Mouse (Mus musculus) E14TG2a.4 (cell line): Measurements from ENCODE around the gene Gm6583.
A peak's percentile ranks its signal among the peaks of the same experiment; 100 is the strongest.
"Not testable (repeated sequence)": the region's sequence is repeated elsewhere in the genome, so short reads cannot be mapped to it uniquely, and the experiment has no call there.

ENCODE experiments used
- H3K27me3 ChIP-seq: 2 replicates; pipeline ENCODE4 v1.6.1; 2014; ENCODE audit warnings: low read length, control low read depth; ENCODE audit not compliant: insufficient read depth
- H3K36me3 ChIP-seq: 2 replicates; pipeline ENCODE4 v1.6.1; 2014; ENCODE audit warnings: low read length, control low read depth; ENCODE audit not compliant: insufficient read depth
- H3K4me1 ChIP-seq: replicated peaks from 2 replicates; pipeline ENCODE4 v1.6.1; 2014; ENCODE audit warnings: low read depth, low read length, control low read depth
- H3K4me3 ChIP-seq: replicated peaks from 2 replicates; pipeline ENCODE4 v1.5.1; 2014; ENCODE audit warnings: mild to moderate bottlenecking, low read length
- H3K9me3 ChIP-seq: 2 replicates; pipeline ENCODE4 v1.6.1; 2014; ENCODE audit warnings: low read length, control low read depth
- CTCF ChIP-seq: conservative IDR thresholded peaks from 2 replicates; pipeline ENCODE4 v1.5.1; 2014; ENCODE audit warnings: low read length
- NANOG ChIP-seq: IDR thresholded peaks from 2 replicates; pipeline ENCODE4 v1.6.1; 2014; ENCODE audit warnings: borderline replicate concordance, low read length, mixed read lengths
- POU5F1 ChIP-seq: IDR thresholded peaks from 2 replicates; pipeline ENCODE4 v1.6.1; 2014; ENCODE audit warnings: low read length, borderline replicate concordance

Gm6583 gene

DNA sequence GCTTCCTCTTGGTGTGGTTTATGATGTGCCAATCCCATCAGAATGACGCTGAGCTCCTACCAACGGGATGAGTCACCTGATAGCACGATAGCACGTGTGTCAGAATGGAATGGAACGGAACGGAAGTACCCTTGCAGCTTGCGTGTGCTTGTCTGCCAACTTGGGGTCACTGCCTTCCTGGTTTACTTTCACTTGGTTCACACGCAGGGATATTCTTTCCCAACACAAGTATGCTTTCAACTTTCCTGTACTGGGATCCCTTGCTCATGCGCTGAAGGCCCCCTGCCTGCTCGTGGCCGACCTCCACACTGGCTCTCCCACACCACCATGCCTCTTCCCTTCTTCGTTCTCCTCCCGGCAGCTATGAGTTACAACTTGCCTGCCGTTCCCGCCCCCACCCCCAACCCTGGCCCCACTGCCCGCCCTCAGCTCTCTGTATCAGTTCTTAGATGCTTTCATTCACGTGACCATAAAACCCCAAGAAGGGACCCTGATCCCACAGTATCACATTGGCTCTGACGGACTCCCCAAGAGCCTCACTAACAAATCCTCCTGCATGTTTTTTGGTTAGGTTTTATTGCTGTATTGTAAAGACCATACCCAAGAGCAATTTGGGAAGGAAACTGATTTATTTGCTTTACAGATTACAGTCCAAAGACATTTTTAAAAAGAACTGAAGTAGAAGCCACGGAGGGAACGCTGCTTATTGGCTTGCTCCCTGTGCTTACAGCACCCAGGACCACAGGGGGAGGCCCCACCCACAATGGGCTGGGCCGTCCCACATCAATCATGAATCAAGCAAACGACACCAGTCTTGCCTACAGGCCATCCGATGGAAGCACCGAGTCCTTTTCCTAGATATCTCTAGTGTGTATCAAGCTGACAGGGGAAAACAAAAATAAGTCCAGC lies 30.9 kb downstream of the Gm6583 start:
- no peaks in the 10 kb centered on the region for H3K9me3 ChIP-seq
- H3K4me3 ChIP-seq = peak overlapping the region; percentile 99
- no peak for TF ChIP-seq NANOG
- no peak for TF ChIP-seq CTCF
- no peak for TF ChIP-seq POU5F1
- H3K4me1 ChIP-seq = peaks cover 48% of the 10 kb centered on the region
- peaks cover 26% of the 10 kb centered on the region for H3K36me3 ChIP-seq
- no peaks in the 10 kb centered on the region for H3K27me3 ChIP-seq

DNA sequence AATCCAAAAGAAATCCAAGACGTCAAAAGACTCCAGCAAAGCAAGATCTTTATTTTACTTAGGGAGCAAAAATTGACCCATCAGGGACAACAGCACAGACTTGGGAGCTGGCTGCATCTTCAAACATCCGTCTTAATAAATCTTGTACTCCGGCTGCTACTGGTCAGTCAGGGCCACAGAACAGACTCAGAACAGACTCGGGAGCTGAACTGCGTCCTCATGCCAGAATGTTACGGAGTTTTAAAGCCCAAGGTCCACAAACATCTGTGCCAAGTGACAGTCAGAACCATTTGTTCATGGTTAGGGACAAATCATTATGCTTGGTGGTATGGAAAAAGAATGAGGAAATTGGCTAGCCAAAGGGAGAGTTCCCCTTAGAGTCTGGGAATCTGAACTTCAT lies 32.6 kb downstream of the Gm6583 start:
- H3K4me3 ChIP-seq = no peak overlapping the region
- H3K36me3 ChIP-seq = peaks cover 10% of the 10 kb centered on the region
- no peaks in the 10 kb centered on the region for H3K27me3 ChIP-seq
- H3K9me3 ChIP-seq = no peaks in the 10 kb centered on the region
- peaks cover 57% of the 10 kb centered on the region for H3K4me1 ChIP-seq
- TF ChIP-seq POU5F1 (no peak), NANOG (no peak), CTCF (no peak)

DNA sequence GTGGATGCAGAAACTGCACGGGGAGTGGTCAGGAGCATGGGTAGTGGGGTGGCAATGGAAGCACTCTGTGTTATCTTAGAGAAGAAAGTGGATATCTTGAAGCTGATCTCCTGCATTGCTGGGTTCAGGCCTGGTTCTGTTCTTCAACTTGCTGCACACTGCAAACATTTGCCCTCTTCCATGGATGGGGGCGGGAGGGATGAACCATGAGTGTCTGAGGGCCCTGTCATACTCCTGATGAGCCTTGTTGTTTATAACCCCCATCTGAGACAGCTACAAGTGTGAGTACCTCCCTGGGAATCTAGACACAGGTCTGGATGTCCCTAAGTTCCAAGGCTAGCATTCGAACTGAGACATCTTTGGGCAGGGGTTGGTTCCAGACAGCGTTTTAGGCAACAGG lies 34.5 kb downstream of the Gm6583 start:
- no peaks in the 10 kb centered on the region for H3K27me3 ChIP-seq
- H3K9me3 ChIP-seq = no peaks in the 10 kb centered on the region
- peaks cover under 1% of the 10 kb centered on the region; the same call in 1 of the 2 replicates for H3K36me3 ChIP-seq
- H3K4me3 ChIP-seq = no peak overlapping the region
- H3K4me1 ChIP-seq = peaks cover 40% of the 10 kb centered on the region
- TF ChIP-seq POU5F1 = no peak
- TF ChIP-seq NANOG = no peak
- TF ChIP-seq CTCF = no peak

DNA sequence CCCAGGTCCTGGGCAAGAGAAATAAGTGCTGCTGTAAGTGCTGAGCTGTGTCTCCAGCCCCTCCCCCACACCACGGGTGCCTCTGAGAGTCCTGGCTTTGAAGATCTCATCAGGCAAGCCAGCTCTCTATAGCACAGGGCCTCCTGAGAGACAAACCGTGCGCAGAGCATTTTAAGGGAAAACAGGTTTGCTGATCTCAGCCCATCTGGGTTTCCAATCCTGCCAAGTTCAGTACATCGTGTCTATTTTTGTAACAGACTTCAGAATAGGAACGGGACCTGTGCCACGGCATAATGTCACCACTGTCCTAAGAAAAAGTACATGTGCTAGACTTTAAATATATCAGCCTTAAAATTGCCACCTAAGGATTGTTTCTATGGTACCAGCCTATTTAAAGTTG lies 34.9 kb downstream of the Gm6583 start:
- Histone ChIP-seq H3K36me3 (peaks cover 5% of the 10 kb centered on the region; the same call in 1 of the 2 replicates), H3K4me3 (no peak overlapping the region), H3K4me1 (peaks cover 40% of the 10 kb centered on the region), H3K9me3 (no peaks in the 10 kb centered on the region), H3K27me3 (no peaks in the 10 kb centered on the region)
- TF ChIP-seq NANOG (no peak), POU5F1 (no peak), CTCF (no peak)

DNA sequence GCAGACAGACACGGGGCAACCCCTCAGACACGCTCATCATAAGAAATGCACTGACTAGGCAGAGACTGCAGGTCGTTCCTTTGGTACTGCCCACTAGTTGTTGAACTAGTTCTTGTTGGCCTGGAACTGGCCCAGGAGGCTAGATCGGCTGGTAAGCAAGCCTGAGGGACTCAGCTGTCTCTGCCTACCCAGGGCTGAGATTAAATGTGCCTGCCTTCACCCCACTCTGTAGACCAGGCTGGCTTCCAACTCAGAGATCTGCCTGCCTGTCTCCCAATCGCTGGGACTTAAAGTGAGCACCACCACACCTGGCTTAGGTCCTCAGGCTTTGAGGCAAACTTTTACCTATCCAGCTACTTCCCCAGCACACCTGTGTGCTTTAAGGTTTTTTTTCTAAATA lies 35.5 kb downstream of the Gm6583 start:
- Histone ChIP-seq H3K36me3 (peaks cover 10% of the 10 kb centered on the region), H3K4me3 (no peak overlapping the region), H3K27me3 (no peaks in the 10 kb centered on the region), H3K4me1 (peaks cover 34% of the 10 kb centered on the region), H3K9me3 (no peaks in the 10 kb centered on the region)
- TF ChIP-seq POU5F1 (no peak), CTCF (no peak), NANOG (no peak)

DNA sequence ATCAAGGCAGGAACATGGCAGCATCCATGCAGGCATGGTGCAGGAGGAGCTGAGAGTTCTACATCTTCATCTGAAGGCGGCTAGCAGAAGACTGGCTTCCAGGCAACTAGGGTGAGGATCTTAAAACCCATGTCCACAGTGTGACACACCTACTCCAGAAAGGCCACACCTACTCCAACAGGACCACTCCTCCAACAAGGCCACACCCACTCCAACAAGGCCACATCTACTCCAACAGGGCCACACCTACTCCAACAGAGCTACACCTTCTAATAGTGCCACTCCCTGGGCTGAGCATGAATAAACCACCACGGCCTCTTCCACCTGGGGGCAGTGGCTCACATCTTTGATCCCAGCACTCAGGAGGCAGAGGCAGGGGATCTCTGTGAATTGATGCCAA lies 36.5 kb downstream of the Gm6583 start:
- Histone ChIP-seq H3K4me1 (peaks cover 30% of the 10 kb centered on the region), H3K4me3 (0 out of 2 replicates have a peak overlapping the region, but pooled peaks have one; percentile 1), H3K36me3 (peaks cover 19% of the 10 kb centered on the region)
- H3K27me3 ChIP-seq, H3K9me3 ChIP-seq: not testable (repeated sequence)

DNA sequence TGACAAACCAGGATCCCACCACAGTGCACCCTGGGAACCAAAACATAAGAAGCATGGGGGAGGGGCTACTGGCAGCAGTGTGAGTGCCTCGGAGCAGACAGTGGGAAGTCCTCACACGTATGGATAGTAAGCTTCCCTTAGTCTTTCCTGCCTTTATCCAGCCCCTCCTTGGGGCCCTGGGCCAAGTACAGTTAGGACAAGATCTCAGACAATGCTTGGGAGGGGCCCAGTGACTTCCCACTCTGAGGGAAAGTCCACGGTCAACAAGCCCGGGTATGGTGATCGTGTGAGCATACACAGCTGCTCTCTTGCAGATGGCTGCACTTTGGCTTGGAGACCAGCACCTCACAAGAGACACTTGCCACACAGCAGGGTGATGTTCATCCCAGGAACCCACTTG lies 38.5 kb downstream of the Gm6583 start:
- TF ChIP-seq CTCF = no peak
- no peak for TF ChIP-seq POU5F1
- no peak for TF ChIP-seq NANOG
- no peak overlapping the region for H3K4me3 ChIP-seq
- no peaks in the 10 kb centered on the region for H3K9me3 ChIP-seq
- peaks cover 44% of the 10 kb centered on the region for H3K4me1 ChIP-seq
- H3K27me3 ChIP-seq = no peaks in the 10 kb centered on the region
- H3K36me3 ChIP-seq = peaks cover 39% of the 10 kb centered on the region

DNA sequence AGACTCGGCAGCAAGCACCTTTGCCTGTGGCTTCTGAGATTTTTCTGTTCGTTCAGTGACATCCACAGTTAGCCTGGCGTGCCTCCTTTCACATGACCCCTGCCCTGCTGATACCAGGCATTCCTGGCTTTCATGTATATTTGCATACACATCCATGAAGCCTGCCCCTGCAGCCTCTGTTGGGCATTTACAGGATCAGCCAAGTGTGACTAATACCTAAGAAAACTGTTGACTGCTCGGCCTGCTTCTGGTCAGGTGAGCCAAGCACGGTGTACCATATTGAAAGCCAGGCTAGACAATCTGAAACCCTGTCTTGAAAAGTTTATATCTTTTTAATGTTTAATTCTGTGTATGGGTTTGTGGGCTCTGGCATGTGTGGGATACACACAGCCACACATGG lies 39.4 kb downstream of the Gm6583 start:
- TF ChIP-seq NANOG = no peak
- no peak for TF ChIP-seq CTCF
- no peak for TF ChIP-seq POU5F1
- no peaks in the 10 kb centered on the region for H3K27me3 ChIP-seq
- no peak overlapping the region for H3K4me3 ChIP-seq
- H3K36me3 ChIP-seq = peaks cover 46% of the 10 kb centered on the region
- no peaks in the 10 kb centered on the region for H3K9me3 ChIP-seq
- peaks cover 48% of the 10 kb centered on the region for H3K4me1 ChIP-seq
